Mouse (Mus musculus): Measurements from ENCODE around the gene Tpm1. TPM values are rescaled to one million over a fixed set of nuclear protein-coding genes. Genes with fewer than 3 reads are reported as not detected.

The Tpm1 gene
- polyA plus RNA-seq (2017; shearing (Covaris generic)), result 34.8 TPM

DNA sequence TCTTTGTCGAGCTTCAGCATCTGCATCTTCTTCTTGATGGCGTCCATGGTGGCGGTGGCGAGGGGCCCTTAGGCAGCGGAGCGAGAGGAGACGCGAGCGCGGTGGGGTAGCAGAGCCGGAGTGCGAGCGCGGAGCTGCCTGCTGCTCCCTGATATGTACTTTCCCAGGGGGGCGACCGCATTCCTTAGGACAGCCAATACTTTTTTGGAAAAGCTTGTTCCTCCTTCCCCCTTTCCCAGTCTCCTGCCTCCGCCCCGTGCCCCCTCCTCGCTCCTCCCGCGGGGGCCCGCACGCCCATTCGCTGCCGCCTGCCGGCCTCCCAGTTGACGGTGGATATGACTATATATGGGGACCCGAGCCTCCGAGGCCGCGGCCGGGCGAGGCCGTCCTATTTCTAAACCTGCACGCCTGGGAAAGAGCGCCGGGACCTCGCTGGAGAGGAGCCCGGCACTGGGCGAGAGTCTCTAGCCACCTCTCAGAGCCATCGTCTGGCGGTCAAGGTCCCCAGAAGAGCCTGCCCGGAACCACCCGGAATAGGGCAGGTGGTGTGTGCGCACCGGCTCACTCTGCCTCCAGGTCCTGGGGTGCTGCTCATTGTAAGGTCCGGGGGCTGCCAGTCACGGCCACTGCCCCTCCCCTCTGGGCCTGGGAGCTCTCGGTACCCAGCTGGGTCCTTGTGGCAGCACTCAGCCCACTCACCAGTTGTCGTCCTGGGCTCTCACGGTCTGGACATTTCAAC, at the start of gene Tpm1:
Gene Tpm1 (minus strand): TSS at position 321 of the 739 bp plus-strand sequence.

DNA sequence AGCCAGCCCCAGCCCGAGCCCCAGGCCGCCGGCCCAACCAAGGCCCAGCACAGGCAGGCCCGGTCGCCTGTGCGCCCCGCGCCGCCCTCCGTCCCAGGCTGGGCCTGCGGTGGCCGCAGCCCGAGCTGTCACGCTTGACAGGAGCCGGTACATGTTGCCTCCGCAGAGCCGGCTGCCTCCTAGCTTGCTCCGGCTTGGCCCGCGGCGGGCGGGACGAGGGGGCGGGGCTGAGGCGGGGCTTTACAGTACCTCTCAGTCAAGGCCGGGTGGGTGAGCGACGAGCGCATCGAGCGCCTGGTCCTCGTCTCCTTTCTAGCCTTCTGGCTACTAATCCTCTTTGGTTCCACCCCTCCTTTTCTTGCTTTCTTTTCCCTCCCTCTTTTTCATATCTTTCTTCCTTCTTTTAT, 74.0 kb downstream of the Tpm1 start, which contains the start of gene Lactb:
Gene Lactb (minus strand): TSS at position 246 of the 407 bp plus-strand sequence.

Other genes starting within 250 kb of the Tpm1 start
- gene Aph1c, start 214.7 kb downstream of the Tpm1 start, polyA plus RNA-seq (2017; shearing (Covaris generic)), result 0.67 TPM
- gene Rab8b, start 129.7 kb downstream of the Tpm1 start, polyA plus RNA-seq (2017; shearing (Covaris generic)), result 202 TPM
- 215 TPM for gene Rps27l, start 103.3 kb downstream of the Tpm1 start, polyA plus RNA-seq (2017; shearing (Covaris generic))
- 3.5 TPM for gene Lactb, start 73.9 kb downstream of the Tpm1 start, polyA plus RNA-seq (2017; shearing (Covaris generic))

All from inflammation-experienced regulatory T-cells, adult 16 weeks (primary cell).